In genomic region chr13:95019345-95019744, GRCm38 (mm10) we compare ENCODE assay signal across 28 mouse cellular contexts. TPM values are rescaled to one million over a fixed set of nuclear protein-coding genes. Genes with fewer than 3 reads are reported as not detected.
DNase-seq lines count a peak whose midpoint lies in the region; ATAC-seq and TF ChIP-seq lines count a peak whose summit lies in the region.
"Had no signal": no experiment of that assay in that cellular context is flagged by ENCODE, and none has a peak within 500 bp of the region (broad histone marks: within the 10 kb centered on the region; RNA-seq: fewer than 3 reads in every experiment).

No protein-coding gene starts in this region.

- H3K27me3 ChIP-seq in kidney, embryonic 16.5 days (ENCODE audit: insufficient read depth, low read length), result no peaks in the 10 kb centered on the region
- H3K27me3 ChIP-seq in G1E (ENCODE audit: insufficient read depth, low read length), result no peaks in the 10 kb centered on the region
- no peaks in the 10 kb centered on the region for H3K27me3 ChIP-seq in splenic B cell, adult 2 months (ENCODE audit: control insufficient read depth, insufficient read depth, low read length, poor library complexity, severe bottlenecking)
- H3K27me3 ChIP-seq: embryonic facial prominence, embryonic 13.5 days; forebrain, embryonic 15.5 days; heart, embryonic 12.5 days; limb, embryonic 12.5 days; liver, embryonic 12.5 days; neural tube, embryonic 15.5 days; Patski had no signal

- no peak overlapping the region for H3K4me3 ChIP-seq in kidney, embryonic 16.5 days (ENCODE audit: low read length)
- H3K4me3 ChIP-seq in G1E (ENCODE audit: low read depth, low read length), result no peak overlapping the region
- H3K4me3 ChIP-seq: embryonic facial prominence, embryonic 13.5 days; forebrain, embryonic 10.5 days; forebrain, embryonic 15.5 days; heart, adult 2 months; heart, embryonic 12.5 days; limb, embryonic 12.5 days; liver, embryonic 12.5 days; neural tube, embryonic 15.5 days had no signal

- no peak for DNase-seq in kidney, postnatal 14 days
- DNase-seq in G1E (ENCODE audit: low spot score), result peak; percentile 43
- peak; percentile 14 for DNase-seq in c-Kit-positive CD71-negative TER-119-negative erythroid progenitor cells, embryonic 14.5 days (ENCODE audit: low read depth)
- peak; percentile 4 for DNase-seq in splenic B cell, adult 2 months (ENCODE audit: low read depth, low spot score)
- DNase-seq in yolk sac, embryonic 10.5 days (ENCODE audit: low spot score), result no peak
- DNase-seq in adrenal gland, postnatal 36 days, result no peak
- DNase-seq: adrenal gland, postnatal 10 days; B cell, adult 2 months; cerebellum, adult 11-12 months; cerebellum, adult 9-11 months; gastrocnemius, postnatal 25 days; heart, adult 2 months; kidney, adult 18-20 months; liver, postnatal 0 days; lung, postnatal 4 days; midbrain, embryonic 14.5 days; right cerebral cortex, postnatal 25 days; thymus, postnatal 25 days had no signal

- H3K27ac ChIP-seq in kidney, embryonic 16.5 days (ENCODE audit: low read length), result peak overlapping the region; percentile 57; the same call in 1 of the 2 replicates
- H3K27ac ChIP-seq: embryonic facial prominence, embryonic 13.5 days; forebrain, embryonic 10.5 days; forebrain, embryonic 15.5 days; heart, adult 2 months; limb, embryonic 12.5 days; liver, embryonic 12.5 days; neural tube, embryonic 15.5 days had no signal

- H3K9ac ChIP-seq in kidney, embryonic 16.5 days (replicated peaks; ENCODE audit: low read length), result no peak overlapping the region
- H3K9ac ChIP-seq: embryonic facial prominence, embryonic 13.5 days; forebrain, embryonic 15.5 days; heart, embryonic 12.5 days; limb, embryonic 12.5 days; liver, embryonic 12.5 days; liver, postnatal 0 days; neural tube, embryonic 15.5 days had no signal

- H3K36me3 ChIP-seq in kidney, embryonic 16.5 days (ENCODE audit: insufficient read depth, low read length), result no peaks in the 10 kb centered on the region; the same call in 1 of the 2 replicates
- peaks cover 70% of the 10 kb centered on the region for H3K36me3 ChIP-seq in G1E (replicated peaks)
- H3K36me3 ChIP-seq in splenic B cell, adult 2 months (ENCODE audit: control insufficient read depth, insufficient read depth, low read length, poor library complexity, severe bottlenecking), result no peaks in the 10 kb centered on the region
- H3K36me3 ChIP-seq: forebrain, embryonic 10.5 days; forebrain, embryonic 15.5 days had no signal

- no peak overlapping the region for H3K4me2 ChIP-seq in kidney, embryonic 16.5 days (replicated peaks; ENCODE audit: low read depth, low read length)
- H3K4me2 ChIP-seq: embryonic facial prominence, embryonic 13.5 days; forebrain, embryonic 15.5 days; heart, embryonic 12.5 days; limb, embryonic 12.5 days; liver, embryonic 12.5 days; neural tube, embryonic 15.5 days had no signal

- 80% methylated on average over 6 of the region's 6 CpGs for WGBS in kidney, embryonic 16.5 days

- no peak for ATAC-seq in kidney, embryonic 16.5 days (ENCODE audit: low FRiP score, low TSS enrichment)
- ATAC-seq in G1E (ENCODE audit: extremely low read depth, insufficient number of reproducible peaks, low FRiP score, poor library complexity, severe bottlenecking), result peak; percentile 78
- ATAC-seq: forebrain, embryonic 15.5 days; hindbrain, embryonic 16.5 days; liver, embryonic 12.5 days; liver, postnatal 0 days; Patski had no signal

- H3K4me1 ChIP-seq in kidney, embryonic 16.5 days (ENCODE audit: insufficient read depth, low read length), result no peaks in the 10 kb centered on the region
- H3K4me1 ChIP-seq in G1E (ENCODE audit: insufficient read depth, low read depth, low read length), result peaks cover 15% of the 10 kb centered on the region
- H3K4me1 ChIP-seq: heart, embryonic 12.5 days had no signal

- H3K9me3 ChIP-seq in kidney, embryonic 16.5 days (ENCODE audit: low read length), result no peaks in the 10 kb centered on the region
- no peaks in the 10 kb centered on the region for H3K9me3 ChIP-seq in G1E (replicated peaks)
- H3K9me3 ChIP-seq: embryonic facial prominence, embryonic 13.5 days; forebrain, embryonic 10.5 days; forebrain, embryonic 15.5 days; heart, embryonic 12.5 days; limb, embryonic 12.5 days; liver, embryonic 12.5 days; neural tube, embryonic 15.5 days had no signal

- TF ChIP-seq CTCF in G1E (IDR thresholded peaks at IDR 0.05; ENCODE audit: low read depth, low read length), result no peak

RNA-seq across cellular contexts. Expression of gene Wdr41, which starts 43.2 kb away (rescaled TPM):
- 22.4 and 23.2 TPM in 2 replicates for polyA plus RNA-seq in kidney, embryonic 16.5 days (2015; fragmentation: Nextera tagmentation; extraction: Ambion mirVana)
- 26.2 and 33.0 TPM in 2 replicates for total RNA-seq in G1E (2014; fragmentation: Nextera tagmentation)
- total RNA-seq in G1E (2017), result 15.7 and 17.3 TPM in 2 replicates
- polyA plus RNA-seq in G1E (2012), result 3.6 and 5.3 TPM in 2 replicates
- 10 to 100 TPM; 19.1 to 21.1 TPM for total RNA-seq in adrenal gland, postnatal 36 days (2021)

Comparison
In these comparisons a context has a peak if more than half of its experiments do, and no peak if none do; other contexts are left out.
1. DNase-seq: peak in G1E (single experiment), c-Kit-positive CD71-negative TER-119-negative erythroid progenitor cells, embryonic 14.5 days (single experiment) and splenic B cell, adult 2 months (single experiment); none in kidney, postnatal 14 days (single experiment), yolk sac, embryonic 10.5 days (single experiment) and adrenal gland, postnatal 36 days (0 of 2).